Mouse (Mus musculus): ENCODE measurements around the gene Macrod1. TPM values are rescaled to one million over a fixed set of nuclear protein-coding genes. Genes with fewer than 3 reads are reported as not detected.
A peak's percentile ranks its signal among the peaks of the same experiment; 100 is the strongest.

Gene Macrod1
- total RNA-seq, 2 experiments from 2014 or later: 12.2 to 13.2 TPM

- no peak for DNase-seq (ENCODE audit: low spot score in 2 of 2)
- intact Hi-C loops (cut with DNase I): no loop called here
Measured at GRCm38 (mm10) chr19:7151927-7152653, 95.5 kb downstream of the Macrod1 start.

GRCm38 (mm10) chr19:7153232-7153631 lies 96.6 kb downstream of the Macrod1 start:
- intact Hi-C loops (cut with DNase I): no loop called here
- no peak for DNase-seq (ENCODE audit: low spot score in 2 of 2)

GRCm38 (mm10) chr19:7155196-7155595 lies 98.6 kb downstream of the Macrod1 start:
- intact Hi-C loops (cut with DNase I): no loop called here
- peak in 1 of 2 experiments; percentile 63 for DNase-seq (ENCODE audit: low spot score in 2 of 2)

GRCm38 (mm10) chr19:7157734-7158133 lies 101.1 kb downstream of the Macrod1 start:
- no peak for DNase-seq (ENCODE audit: low spot score in 2 of 2)
- intact Hi-C loops (cut with DNase I): no loop called here

GRCm38 (mm10) chr19:7160151-7160906 lies 103.7 kb downstream of the Macrod1 start:
- intact Hi-C loops (cut with DNase I): loop anchor here (2.0 kb wide), 1 partner anchor 92 kb away; no protein-coding TSS in a partner anchor
- peak in 1 of 2 experiments; percentile 65 for DNase-seq (ENCODE audit: low spot score in 2 of 2)

- intact Hi-C loops (cut with DNase I): loop anchor here (2.0 kb wide), 1 partner anchor 92 kb away; no protein-coding TSS in a partner anchor
- no peak for DNase-seq (ENCODE audit: low spot score in 2 of 2)
Measured at GRCm38 (mm10) chr19:7161064-7161463, 104.5 kb downstream of the Macrod1 start.

- peak in 1 of 2 experiments; percentile 75 for DNase-seq (ENCODE audit: low spot score in 2 of 2)
- intact Hi-C loops (cut with DNase I): no loop called here
Measured at GRCm38 (mm10) chr19:7164238-7164637, 107.6 kb downstream of the Macrod1 start.

- intact Hi-C loops (cut with DNase I): loop anchor here (5.0 kb wide), 1 partner anchor 83 kb away; no protein-coding TSS in a partner anchor
- DNase-seq (ENCODE audit: low spot score in 2 of 2): peak in 1 of 2 experiments; percentile 69
Measured at GRCm38 (mm10) chr19:7164820-7165323, 108.3 kb downstream of the Macrod1 start.

- DNase-seq (ENCODE audit: low spot score in 2 of 2): peak in 1 of 2 experiments; percentile 46
- intact Hi-C loops (cut with DNase I): loop anchor here (5.0 kb wide), 1 partner anchor 83 kb away; no protein-coding TSS in a partner anchor
Measured at GRCm38 (mm10) chr19:7165509-7166199, 109.0 kb downstream of the Macrod1 start.

- no peak for DNase-seq (ENCODE audit: low spot score in 2 of 2)
- intact Hi-C loops (cut with DNase I): loop anchor here (5.0 kb wide), 1 partner anchor 84 kb away; no protein-coding TSS in a partner anchor
Measured at GRCm38 (mm10) chr19:7166200-7166711, 109.6 kb downstream of the Macrod1 start.

GRCm38 (mm10) chr19:7166767-7167166 lies 110.2 kb downstream of the Macrod1 start:
- intact Hi-C loops (cut with DNase I): loop anchor here (5.0 kb wide), 1 partner anchor 84 kb away; no protein-coding TSS in a partner anchor
- no peak for DNase-seq (ENCODE audit: low spot score in 2 of 2)

GRCm38 (mm10) chr19:7168423-7168822 lies 111.8 kb downstream of the Macrod1 start:
- no peak for DNase-seq (ENCODE audit: low spot score in 2 of 2)
- intact Hi-C loops (cut with DNase I): loop anchor here (5.0 kb wide), 1 partner anchor 86 kb away; no protein-coding TSS in a partner anchor

GRCm38 (mm10) chr19:7170916-7171315 lies 114.3 kb downstream of the Macrod1 start:
- intact Hi-C loops (cut with DNase I): no loop called here
- no peak for DNase-seq (ENCODE audit: low spot score in 2 of 2)

- intact Hi-C loops (cut with DNase I): no loop called here
- no peak for DNase-seq (ENCODE audit: low spot score in 2 of 2)
Measured at GRCm38 (mm10) chr19:7171447-7171846, 114.8 kb downstream of the Macrod1 start.

- intact Hi-C loops (cut with DNase I): no loop called here
- peak; percentile 73 to 85 for DNase-seq (ENCODE audit: low spot score in 2 of 2)
Measured at GRCm38 (mm10) chr19:7172051-7172866, 115.6 kb downstream of the Macrod1 start.

- no peak for DNase-seq (ENCODE audit: low spot score in 2 of 2)
- intact Hi-C loops (cut with DNase I): no loop called here
Measured at GRCm38 (mm10) chr19:7176041-7176696, 119.6 kb downstream of the Macrod1 start.

- no peak for DNase-seq (ENCODE audit: low spot score in 2 of 2)
- intact Hi-C loops (cut with DNase I): no loop called here
Measured at GRCm38 (mm10) chr19:7177804-7178511, 121.3 kb downstream of the Macrod1 start.

All from left cerebral cortex, postnatal 25 days (tissue).